Mouse (Mus musculus) urinary bladder, adult 18-20 months (tissue): ENCODE data around the gene Olfr1284.
"Not testable (repeated sequence)": the region's sequence is repeated elsewhere in the genome, so short reads cannot be mapped to it uniquely, and the experiment has no call there.

Source experiments
- DNase-seq, 2 experiments: peaks; one replicate each; pipeline ENCODE4 v3.0.0; 2022; ENCODE audit warnings: low spot score in 2 of 2, mixed read lengths in 2 of 2

Olfr1284 gene

GRCm38 (mm10) chr2:111375222-111375621, at the start of gene Olfr1284:
TSS of gene Olfr1284 (plus strand) at chr2:111375522.
- DNase-seq, result no peak

DNA sequence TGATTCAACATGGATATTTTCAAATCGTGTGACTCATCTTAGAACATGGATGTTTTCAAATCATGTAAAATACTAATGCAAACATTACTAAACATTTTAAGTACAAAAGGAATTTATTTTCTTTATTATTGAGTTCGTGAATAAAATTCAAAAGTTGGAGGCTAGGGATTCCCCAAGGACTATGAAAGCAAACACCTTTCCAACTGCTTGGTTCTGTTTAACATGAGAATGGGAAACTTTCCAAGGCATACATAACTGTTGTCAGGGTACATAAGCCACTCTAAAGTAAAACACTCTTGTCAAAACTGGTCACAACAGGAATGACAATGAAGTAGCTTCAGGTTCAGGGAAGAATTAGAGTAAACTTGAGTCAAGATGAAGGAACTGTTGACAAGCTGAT, 49.1 kb upstream of the Olfr1284 start, which contains the start of gene Olfr1281:
Gene Olfr1281 (plus strand): TSS at position 301 of the 400 bp plus-strand sequence.
- no peak for DNase-seq

DNA sequence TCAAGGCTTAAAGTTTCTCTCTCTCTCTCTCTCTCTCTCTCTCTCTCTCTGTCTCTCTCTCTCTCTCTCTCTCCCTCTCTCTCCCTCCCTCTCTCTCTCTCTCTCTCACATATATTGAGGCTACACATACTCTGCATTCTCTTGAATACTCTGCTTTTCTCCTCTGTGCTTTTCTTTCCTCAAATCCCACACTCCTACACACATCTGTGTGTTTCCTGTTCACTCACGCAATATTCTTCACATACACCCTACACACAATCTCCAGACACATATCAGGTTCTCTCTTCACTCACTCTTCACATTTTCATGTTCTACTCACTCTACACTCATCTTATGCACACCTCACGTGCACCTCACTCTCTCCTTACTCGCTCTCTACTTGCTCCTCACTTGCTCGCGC, 41.6 kb upstream of the Olfr1284 start:
- DNase-seq, result not testable (repeated sequence)

- DNase-seq, result no peak
Observed at GRCm38 (mm10) chr2:111335976-111336375, 39.3 kb upstream of the Olfr1284 start, which contains the start of gene Olfr1282. TSS of gene Olfr1282 (minus strand) at chr2:111336076.

DNA sequence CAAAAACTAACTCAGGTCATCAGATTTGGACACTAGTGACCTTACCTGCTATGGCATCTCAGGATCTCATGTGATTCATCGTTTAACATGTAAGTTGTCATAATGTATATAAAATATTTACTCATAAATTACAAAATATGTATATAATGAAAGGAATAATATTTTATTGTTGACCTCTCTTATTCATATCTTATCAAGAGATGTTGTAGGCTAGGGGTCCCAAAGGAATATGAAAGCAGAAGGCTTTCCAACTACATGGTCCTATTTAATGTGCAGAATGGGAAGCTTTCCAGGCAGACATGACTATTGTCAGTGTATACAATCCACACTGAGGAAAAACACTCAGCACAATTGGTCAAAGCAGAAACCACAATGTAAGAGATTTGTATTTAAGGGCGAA, 8.8 kb upstream of the Olfr1284 start, which contains the start of gene Olfr1283:
Gene Olfr1283 (plus strand): TSS at position 301 of the 400 bp plus-strand sequence.
- no peak for DNase-seq

DNA sequence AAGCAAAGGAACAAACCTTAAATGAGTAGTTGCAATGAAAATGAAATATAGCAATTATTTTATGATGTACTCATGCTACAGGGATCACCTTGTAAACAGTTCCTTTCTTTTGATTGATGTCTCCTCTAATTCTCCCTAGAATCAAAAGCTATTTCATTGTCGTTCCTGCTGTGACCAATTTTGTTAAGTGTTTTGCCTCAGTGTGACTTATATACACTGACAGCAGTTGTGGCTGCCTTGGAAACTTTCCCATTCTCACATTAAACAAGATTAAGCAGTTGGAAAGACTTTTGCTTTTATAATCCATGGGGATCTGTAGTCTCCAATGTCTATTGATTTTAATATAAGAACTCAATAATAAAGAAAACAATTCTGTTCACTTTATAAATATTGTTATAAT, 47.6 kb downstream of the Olfr1284 start, which contains the start of gene Olfr1286:
Gene Olfr1286 (minus strand): TSS at position 185 of the 400 bp plus-strand sequence.
- no peak for DNase-seq
